26 mouse cellular contexts compared by ENCODE assay signal in the genomic region with DNA sequence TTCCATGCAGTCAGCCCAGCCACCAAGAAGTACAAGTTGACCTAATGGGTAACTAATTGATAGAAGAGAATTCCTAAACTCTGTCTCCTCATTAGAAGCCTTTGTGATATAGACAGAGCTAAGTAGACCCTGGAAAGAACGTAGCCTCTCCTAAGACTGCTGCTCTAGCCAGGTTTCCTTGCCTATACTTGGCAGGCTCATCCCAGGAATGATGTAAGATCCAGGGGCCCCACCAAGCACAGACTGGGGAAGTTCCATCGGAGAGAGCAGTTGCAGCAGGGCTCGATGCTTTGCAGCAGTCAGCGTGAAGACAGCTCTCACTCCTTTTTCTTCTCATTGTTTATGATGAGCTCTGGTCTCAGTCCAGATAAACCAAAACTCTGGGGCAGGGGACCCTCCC.
DNase-seq lines count a peak whose midpoint lies in the region; ATAC-seq lines count a peak whose summit lies in the region.
"Had no signal": no experiment of that assay in that cellular context is flagged by ENCODE, and none has a peak within 500 bp of the region (broad histone marks: within the 10 kb centered on the region; RNA-seq: fewer than 3 reads in every experiment).

No protein-coding gene starts in this region.

- H3K4me2 ChIP-seq in forebrain, embryonic 12.5 days: no peak overlapping the region
- H3K4me2 ChIP-seq in kidney, embryonic 16.5 days (replicated peaks; ENCODE audit: low read depth, low read length): no peak overlapping the region
- H3K4me2 ChIP-seq in kidney, embryonic 14.5 days (replicated peaks; ENCODE audit: low read depth, low read length): no peak overlapping the region
- no peak overlapping the region for H3K4me2 ChIP-seq in lung, embryonic 16.5 days (ENCODE audit: low read depth, low read length)
- no peak overlapping the region for H3K4me2 ChIP-seq in intestine, embryonic 16.5 days (ENCODE audit: low read depth, low read length)
- no peak overlapping the region for H3K4me2 ChIP-seq in hindbrain, embryonic 14.5 days (replicated peaks)
- H3K4me2 ChIP-seq: embryonic facial prominence, embryonic 15.5 days; heart, embryonic 15.5 days; lung, embryonic 15.5 days; neural tube, embryonic 15.5 days; stomach, embryonic 15.5 days had no signal

- H3K27ac ChIP-seq in forebrain, embryonic 10.5 days: peak overlapping the region; percentile 44; the same call in 1 of the 2 replicates
- H3K27ac ChIP-seq in forebrain, embryonic 12.5 days: no peak overlapping the region
- no peak overlapping the region for H3K27ac ChIP-seq in kidney, embryonic 16.5 days (ENCODE audit: low read length)
- H3K27ac ChIP-seq in kidney, embryonic 14.5 days (ENCODE audit: low read depth, low read length): no peak overlapping the region
- no peak overlapping the region for H3K27ac ChIP-seq in lung, embryonic 16.5 days (ENCODE audit: low read length)
- H3K27ac ChIP-seq in intestine, embryonic 16.5 days (ENCODE audit: low read length): no peak overlapping the region
- no peak overlapping the region for H3K27ac ChIP-seq in hindbrain, embryonic 14.5 days
- H3K27ac ChIP-seq: embryonic facial prominence, embryonic 15.5 days; heart, embryonic 10.5 days; heart, embryonic 15.5 days; hindbrain, postnatal 0 days; liver, embryonic 14.5 days; lung, embryonic 15.5 days; neural tube, embryonic 15.5 days; stomach, embryonic 15.5 days had no signal

- H3K36me3 ChIP-seq in forebrain, embryonic 10.5 days (replicated peaks): no peaks in the 10 kb centered on the region
- no peaks in the 10 kb centered on the region for H3K36me3 ChIP-seq in forebrain, embryonic 12.5 days (replicated peaks)
- no peaks in the 10 kb centered on the region for H3K36me3 ChIP-seq in kidney, embryonic 16.5 days (ENCODE audit: insufficient read depth, low read length)
- no peaks in the 10 kb centered on the region for H3K36me3 ChIP-seq in kidney, embryonic 14.5 days (ENCODE audit: control insufficient read depth, insufficient read depth, low read length)
- no peaks in the 10 kb centered on the region for H3K36me3 ChIP-seq in lung, embryonic 16.5 days (ENCODE audit: control insufficient read depth, insufficient read depth, low read length)
- no peaks in the 10 kb centered on the region for H3K36me3 ChIP-seq in intestine, embryonic 16.5 days (ENCODE audit: control insufficient read depth, insufficient read depth, low read length)
- no peaks in the 10 kb centered on the region for H3K36me3 ChIP-seq in hindbrain, embryonic 14.5 days (replicated peaks; ENCODE audit: control insufficient read depth, insufficient read depth)
- H3K36me3 ChIP-seq: embryonic facial prominence, embryonic 15.5 days; heart, embryonic 10.5 days; heart, embryonic 15.5 days; lung, embryonic 15.5 days; neural tube, embryonic 15.5 days; stomach, embryonic 15.5 days had no signal

- no peaks in the 10 kb centered on the region for H3K9me3 ChIP-seq in forebrain, embryonic 10.5 days
- no peaks in the 10 kb centered on the region for H3K9me3 ChIP-seq in forebrain, embryonic 12.5 days
- H3K9me3 ChIP-seq in kidney, embryonic 16.5 days (ENCODE audit: low read length): no peaks in the 10 kb centered on the region
- no peaks in the 10 kb centered on the region for H3K9me3 ChIP-seq in kidney, embryonic 14.5 days (ENCODE audit: control insufficient read depth, low read length)
- H3K9me3 ChIP-seq in lung, embryonic 16.5 days (ENCODE audit: control insufficient read depth, low read length): no peaks in the 10 kb centered on the region
- no peaks in the 10 kb centered on the region for H3K9me3 ChIP-seq in intestine, embryonic 16.5 days (ENCODE audit: control insufficient read depth, low read length)
- no peaks in the 10 kb centered on the region for H3K9me3 ChIP-seq in hindbrain, embryonic 14.5 days (ENCODE audit: control insufficient read depth, low read length)
- H3K9me3 ChIP-seq: embryonic facial prominence, embryonic 15.5 days; heart, embryonic 10.5 days; heart, embryonic 15.5 days; lung, embryonic 15.5 days; neural tube, embryonic 15.5 days; stomach, embryonic 15.5 days had no signal

- ATAC-seq in forebrain, embryonic 12.5 days (ENCODE audit: low FRiP score): no peak
- peak; percentile 66; the same call in 1 of the 2 replicates for ATAC-seq in kidney, embryonic 16.5 days (ENCODE audit: low FRiP score, low TSS enrichment)
- no peak for ATAC-seq in kidney, embryonic 14.5 days (ENCODE audit: low FRiP score, low TSS enrichment)
- ATAC-seq in lung, embryonic 16.5 days (ENCODE audit: low read depth): 0 out of 2 replicates have a peak, but pooled peaks have one; percentile 43
- ATAC-seq in intestine, embryonic 16.5 days: peak; percentile 61
- ATAC-seq in hindbrain, embryonic 14.5 days (ENCODE audit: low FRiP score): no peak
- ATAC-seq: hindbrain, postnatal 0 days had no signal

- peaks cover 12% of the 10 kb centered on the region; the same call in 1 of the 2 replicates for H3K27me3 ChIP-seq in forebrain, embryonic 10.5 days (ENCODE audit: poor library complexity, severe bottlenecking)
- peaks cover 7% of the 10 kb centered on the region for H3K27me3 ChIP-seq in forebrain, embryonic 12.5 days
- H3K27me3 ChIP-seq in kidney, embryonic 16.5 days (ENCODE audit: insufficient read depth, low read length): no peaks in the 10 kb centered on the region
- H3K27me3 ChIP-seq in kidney, embryonic 14.5 days (ENCODE audit: control insufficient read depth, insufficient read depth, low read length): no peaks in the 10 kb centered on the region
- H3K27me3 ChIP-seq in lung, embryonic 16.5 days (ENCODE audit: control insufficient read depth, insufficient read depth, low read depth, low read length): no peaks in the 10 kb centered on the region
- H3K27me3 ChIP-seq in intestine, embryonic 16.5 days (replicated peaks; ENCODE audit: control insufficient read depth, insufficient read depth, low read length): no peaks in the 10 kb centered on the region
- H3K27me3 ChIP-seq in hindbrain, embryonic 14.5 days (ENCODE audit: control insufficient read depth, insufficient read depth, low read length): no peaks in the 10 kb centered on the region
- H3K27me3 ChIP-seq: embryonic facial prominence, embryonic 15.5 days; heart, embryonic 15.5 days; lung, embryonic 15.5 days; neural tube, embryonic 15.5 days; stomach, embryonic 15.5 days had no signal

- H3K4me1 ChIP-seq in forebrain, embryonic 10.5 days: peaks cover 40% of the 10 kb centered on the region
- peaks cover 29% of the 10 kb centered on the region for H3K4me1 ChIP-seq in forebrain, embryonic 12.5 days
- H3K4me1 ChIP-seq in kidney, embryonic 16.5 days (ENCODE audit: insufficient read depth, low read length): peaks cover 3% of the 10 kb centered on the region; the same call in 1 of the 2 replicates
- no peaks in the 10 kb centered on the region for H3K4me1 ChIP-seq in kidney, embryonic 14.5 days (ENCODE audit: control insufficient read depth, insufficient read depth, low read length)
- H3K4me1 ChIP-seq in lung, embryonic 16.5 days (replicated peaks; ENCODE audit: control insufficient read depth, insufficient read depth, low read length): peaks cover 17% of the 10 kb centered on the region
- H3K4me1 ChIP-seq in intestine, embryonic 16.5 days (ENCODE audit: control insufficient read depth, insufficient read depth, low read length): peaks cover 3% of the 10 kb centered on the region; the same call in 1 of the 2 replicates
- H3K4me1 ChIP-seq in hindbrain, embryonic 14.5 days (replicated peaks; ENCODE audit: control insufficient read depth, insufficient read depth, low read length): no peaks in the 10 kb centered on the region
- H3K4me1 ChIP-seq: embryonic facial prominence, embryonic 15.5 days; heart, embryonic 15.5 days; stomach, embryonic 15.5 days had no signal

- H3K4me3 ChIP-seq in forebrain, embryonic 10.5 days: no peak overlapping the region
- H3K4me3 ChIP-seq in forebrain, embryonic 12.5 days (replicated peaks): no peak overlapping the region
- H3K4me3 ChIP-seq in kidney, embryonic 16.5 days (ENCODE audit: low read length): no peak overlapping the region
- no peak overlapping the region for H3K4me3 ChIP-seq in kidney, embryonic 14.5 days (ENCODE audit: low read length)
- no peak overlapping the region for H3K4me3 ChIP-seq in lung, embryonic 16.5 days (ENCODE audit: low read length)
- no peak overlapping the region for H3K4me3 ChIP-seq in intestine, embryonic 16.5 days (ENCODE audit: low read length)
- no peak overlapping the region for H3K4me3 ChIP-seq in hindbrain, embryonic 14.5 days (replicated peaks; ENCODE audit: low read length)
- H3K4me3 ChIP-seq: embryonic facial prominence, embryonic 15.5 days; heart, embryonic 10.5 days; heart, embryonic 15.5 days; lung, embryonic 15.5 days; neural tube, embryonic 15.5 days; stomach, embryonic 15.5 days had no signal

- no peak for DNase-seq in forebrain, embryonic 10.5 days (ENCODE audit: extremely low spot score, low spot score)
- no peak for DNase-seq in lung, postnatal 36 days
- no peak for DNase-seq in hindbrain, embryonic 14.5 days (ENCODE audit: low spot score)
- DNase-seq: adrenal gland, postnatal 25 days; gastrocnemius, postnatal 25 days; heart, adult 11 months; kidney, adult 11 months; layer of hippocampus, postnatal 36 days; liver; midbrain, embryonic 14.5 days; retina, postnatal 1 day; right cerebral cortex, postnatal 14 days; thymus, postnatal 14 days had no signal

- 75% methylated on average over 4 of the region's 4 CpGs for WGBS in forebrain, embryonic 10.5 days
- 73% methylated on average over 4 of the region's 4 CpGs for WGBS in forebrain, embryonic 12.5 days
- 45% methylated on average over 4 of the region's 4 CpGs for WGBS in kidney, embryonic 16.5 days
- WGBS in kidney, embryonic 14.5 days: 52% methylated on average over 4 of the region's 4 CpGs
- 22% methylated on average over 4 of the region's 4 CpGs for WGBS in lung, embryonic 16.5 days
- WGBS in intestine, embryonic 16.5 days: 35% methylated on average over 4 of the region's 4 CpGs
- 61% methylated on average over 4 of the region's 4 CpGs for WGBS in hindbrain, embryonic 14.5 days

- H3K9ac ChIP-seq in forebrain, embryonic 12.5 days: no peak overlapping the region
- H3K9ac ChIP-seq in kidney, embryonic 16.5 days (replicated peaks; ENCODE audit: low read length): no peak overlapping the region
- H3K9ac ChIP-seq in kidney, embryonic 14.5 days (ENCODE audit: low read depth, low read length): no peak overlapping the region
- no peak overlapping the region for H3K9ac ChIP-seq in lung, embryonic 16.5 days (ENCODE audit: low read length)
- H3K9ac ChIP-seq in intestine, embryonic 16.5 days (ENCODE audit: low read depth, low read length): no peak overlapping the region
- H3K9ac ChIP-seq in hindbrain, embryonic 14.5 days: no peak overlapping the region
- H3K9ac ChIP-seq: embryonic facial prominence, embryonic 15.5 days; heart, embryonic 15.5 days; liver, embryonic 14.5 days; lung, embryonic 15.5 days; neural tube, embryonic 15.5 days; stomach, embryonic 15.5 days had no signal

Comparison
In these comparisons a context has a peak if more than half of its experiments do, and no peak if none do; other contexts are left out.
1. ATAC-seq: peak in kidney, embryonic 16.5 days (single experiment), lung, embryonic 16.5 days (single experiment) and intestine, embryonic 16.5 days (single experiment); none in forebrain, embryonic 12.5 days (single experiment), kidney, embryonic 14.5 days (single experiment) and hindbrain, embryonic 14.5 days (single experiment).